Mouse (Mus musculus): Measurements from ENCODE around the gene Gm21958.

GRCm38 (mm10) chr3:54672111-54672510, 42.0 kb downstream of the Gm21958 start:
- no peak for TF ChIP-seq CTCF (IDR thresholded peaks at IDR 0.05)
- no peak for TF ChIP-seq POLR2A (IDR thresholded peaks at IDR 0.05; ENCODE audit: insufficient read depth, low read depth, low read length)
- TF ChIP-seq EP300 (IDR thresholded peaks at IDR 0.05; ENCODE audit: insufficient read depth, low read depth, low read length), result no peak
